Mouse (Mus musculus): ENCODE data around the gene Rasd2. TPM values are rescaled to one million over a fixed set of nuclear protein-coding genes. Genes with fewer than 3 reads are reported as not detected.

Rasd2 gene
- polyA plus RNA-seq, 1 experiment from 2014 or later = 0.20 TPM

DNA sequence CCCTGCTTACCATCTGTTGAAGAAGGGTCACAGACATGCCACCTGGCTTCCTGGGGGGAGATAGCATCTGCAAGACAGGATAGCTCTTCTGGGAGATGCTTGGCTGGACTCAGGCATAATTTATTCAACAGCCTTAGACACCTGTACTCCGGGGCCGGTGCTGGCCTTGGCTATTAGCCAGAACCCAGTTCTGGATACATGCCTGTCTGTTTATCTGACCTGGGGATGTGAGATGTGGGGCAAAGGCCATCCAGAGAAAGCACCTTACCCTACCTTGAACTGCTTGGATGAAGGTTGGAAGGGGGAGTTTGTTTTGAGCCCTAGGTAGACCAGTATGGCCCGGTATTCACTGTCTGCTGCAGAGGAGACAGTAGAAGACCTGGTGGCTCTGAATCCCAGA is 10.8 kb upstream of the Rasd2 start:
- Histone ChIP-seq H3K4me1 (peaks cover 8% of the 10 kb centered on the region), H3K27me3 (replicated peaks) (peaks cover 15% of the 10 kb centered on the region), H3K36me3 (no peaks in the 10 kb centered on the region), H3K9ac (no peak overlapping the region), H3K4me2 (no peak overlapping the region), H3K27ac (replicated peaks) (no peak overlapping the region), H3K4me3 (no peak overlapping the region), H3K9me3 (no peaks in the 10 kb centered on the region)
- WGBS = 79% methylated on average over 3 of the region's 3 CpGs
- no peak for ATAC-seq (ENCODE audit: extremely low read depth, insufficient number of reproducible peaks, low FRiP score, low TSS enrichment)

DNA sequence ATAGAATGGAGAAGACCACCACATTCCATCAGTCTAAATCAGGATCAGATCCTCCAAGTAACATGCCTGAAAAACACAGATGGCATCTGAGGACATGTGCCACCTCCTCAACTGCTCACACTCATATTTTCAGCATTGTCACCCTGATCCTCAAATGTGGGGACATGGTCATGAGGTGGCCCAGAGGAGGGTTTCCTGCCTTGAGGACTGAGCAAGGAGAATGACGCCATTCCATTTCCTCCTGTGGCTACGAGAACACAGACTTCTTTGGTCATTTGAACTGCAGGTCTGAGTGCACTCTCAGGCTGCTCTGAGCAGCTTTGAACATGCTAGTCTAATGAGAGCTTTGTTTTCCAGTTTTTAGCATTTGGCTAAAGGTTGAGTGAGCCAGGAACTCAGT is 10.3 kb upstream of the Rasd2 start:
- no peaks in the 10 kb centered on the region for H3K9me3 ChIP-seq
- peaks cover 16% of the 10 kb centered on the region for H3K27me3 ChIP-seq (replicated peaks)
- no peak overlapping the region for H3K4me2 ChIP-seq
- 83% methylated on average over 2 of the region's 2 CpGs for WGBS
- H3K4me3 ChIP-seq = no peak overlapping the region
- no peak overlapping the region for H3K9ac ChIP-seq
- no peaks in the 10 kb centered on the region for H3K36me3 ChIP-seq
- no peak for ATAC-seq (ENCODE audit: extremely low read depth, insufficient number of reproducible peaks, low FRiP score, low TSS enrichment)
- peaks cover 8% of the 10 kb centered on the region for H3K4me1 ChIP-seq
- H3K27ac ChIP-seq (replicated peaks) = no peak overlapping the region

DNA sequence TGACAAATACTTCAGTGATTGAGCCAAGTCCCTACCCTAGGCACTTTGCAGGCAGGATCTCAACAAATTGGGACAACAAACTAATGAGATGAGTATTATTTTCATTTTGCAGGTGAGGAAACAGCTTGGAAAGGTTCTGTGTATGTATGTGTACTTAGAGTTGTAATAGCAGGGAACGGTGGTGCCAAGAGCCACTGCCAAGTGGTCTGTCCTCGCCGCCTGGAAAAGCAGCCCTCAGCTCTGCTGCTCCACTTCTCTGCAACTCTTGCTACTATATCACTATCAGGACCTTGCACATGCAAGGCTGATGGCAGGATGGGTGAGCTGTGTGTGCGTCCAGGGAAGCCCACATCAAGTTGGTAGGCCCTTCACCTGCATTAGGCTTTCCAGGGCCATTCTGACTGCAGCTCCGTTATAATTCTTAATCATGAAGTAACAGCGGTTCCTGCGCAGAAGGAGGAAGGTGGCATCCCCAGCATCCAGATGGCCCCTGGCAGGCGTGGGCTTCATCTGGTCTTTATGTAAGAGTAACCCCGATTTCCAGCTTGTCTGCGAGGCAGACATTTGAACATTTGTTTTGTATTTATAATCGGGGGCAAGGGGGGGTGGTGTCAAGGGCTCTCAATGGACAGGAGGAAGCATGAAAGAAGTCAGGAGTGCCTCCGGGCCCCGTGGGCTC is 9.4 kb upstream of the Rasd2 start:
- no peaks in the 10 kb centered on the region for H3K36me3 ChIP-seq
- H3K4me1 ChIP-seq = peaks cover 8% of the 10 kb centered on the region

DNA sequence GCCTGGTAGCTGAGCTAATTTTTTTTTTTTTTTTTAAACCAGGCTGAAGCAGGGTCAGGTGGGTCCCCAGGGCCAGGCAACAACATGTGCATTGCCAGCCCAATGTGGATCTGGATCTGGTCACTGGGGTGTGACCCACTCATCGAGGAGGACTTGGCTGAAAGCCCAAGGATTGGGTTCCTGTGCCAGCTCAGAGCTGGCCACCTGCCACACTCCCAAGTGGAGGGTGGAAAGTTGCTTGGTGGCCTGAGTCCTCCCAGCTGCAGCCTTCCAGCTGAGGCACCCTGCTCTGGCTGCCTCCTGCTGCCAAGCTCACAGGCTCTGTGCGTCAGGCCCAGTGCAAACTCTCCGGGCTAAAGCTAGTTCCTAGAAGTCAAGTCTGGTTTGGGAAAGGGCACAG is 2.3 kb upstream of the Rasd2 start:
- H3K9ac ChIP-seq = no peak overlapping the region
- H3K9me3 ChIP-seq = no peaks in the 10 kb centered on the region
- H3K36me3 ChIP-seq = no peaks in the 10 kb centered on the region
- peaks cover 79% of the 10 kb centered on the region for H3K27me3 ChIP-seq (replicated peaks)
- H3K4me1 ChIP-seq = peaks cover 26% of the 10 kb centered on the region
- no peak overlapping the region for H3K27ac ChIP-seq (replicated peaks)
- H3K4me2 ChIP-seq = no peak overlapping the region
- no peak overlapping the region for H3K4me3 ChIP-seq
- 31% methylated on average over 3 of the region's 3 CpGs for WGBS
- ATAC-seq (ENCODE audit: extremely low read depth, insufficient number of reproducible peaks, low FRiP score, low TSS enrichment) = 0 out of 2 replicates have a peak, but pooled peaks have one; percentile 11

More for the DNA sequence above, 9.4 kb upstream of the Rasd2 start:
- WGBS = 75% methylated on average over 13 of the region's 13 CpGs
- no peaks in the 10 kb centered on the region for H3K9me3 ChIP-seq
- peaks cover 20% of the 10 kb centered on the region for H3K27me3 ChIP-seq (replicated peaks)
- ATAC-seq (ENCODE audit: extremely low read depth, insufficient number of reproducible peaks, low FRiP score, low TSS enrichment) = no peak
- H3K27ac ChIP-seq (replicated peaks) = no peak overlapping the region
- no peak overlapping the region for H3K9ac ChIP-seq
- no peak overlapping the region for H3K4me3 ChIP-seq
- no peak overlapping the region for H3K4me2 ChIP-seq

DNA sequence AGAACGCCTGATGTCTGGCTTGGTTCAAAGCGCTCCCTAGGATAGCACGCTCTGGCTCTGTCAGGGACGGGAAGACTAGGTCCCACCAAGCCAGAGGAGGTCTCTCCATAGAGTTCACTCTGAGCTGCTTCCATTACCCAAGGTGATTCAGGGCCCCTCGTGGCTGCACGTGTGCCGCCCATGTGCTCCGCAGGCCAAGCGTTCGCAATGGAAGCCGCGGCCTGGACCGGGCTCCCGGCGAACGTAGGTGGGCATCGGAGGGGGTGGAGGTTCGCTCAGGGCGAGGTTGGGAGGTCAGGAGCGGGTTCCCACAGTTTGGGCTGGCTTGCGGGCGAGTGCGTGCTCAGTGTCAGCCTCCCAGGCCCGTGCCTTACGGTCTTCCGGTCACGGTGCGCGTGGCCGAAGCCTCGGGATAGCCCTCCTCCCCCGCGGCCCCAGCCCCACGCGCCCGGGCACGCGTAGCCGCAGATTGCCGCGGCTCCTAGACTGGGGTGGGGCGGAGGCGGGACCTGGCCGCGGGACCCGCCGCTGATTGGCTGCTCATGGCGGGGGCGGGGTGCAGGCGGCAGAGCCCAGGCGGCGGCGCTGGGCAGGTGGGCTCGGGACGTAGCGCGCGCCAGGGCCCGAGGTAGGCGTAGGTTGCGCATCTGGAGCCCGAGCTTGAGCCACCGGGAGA is 975 bp upstream of the Rasd2 start:
- ATAC-seq (ENCODE audit: extremely low read depth, insufficient number of reproducible peaks, low FRiP score, low TSS enrichment) = peak; percentile 75
- Histone ChIP-seq H3K27ac (replicated peaks) (no peak overlapping the region), H3K4me1 (peaks cover 26% of the 10 kb centered on the region), H3K4me3 (peak overlapping the region; percentile 62), H3K9me3 (no peaks in the 10 kb centered on the region), H3K27me3 (replicated peaks) (peaks cover 92% of the 10 kb centered on the region), H3K4me2 (peak overlapping the region; percentile 97), H3K9ac (peak overlapping the region; percentile 72), H3K36me3 (no peaks in the 10 kb centered on the region)
- WGBS = 1% methylated on average over 63 of the region's 63 CpGs

DNA sequence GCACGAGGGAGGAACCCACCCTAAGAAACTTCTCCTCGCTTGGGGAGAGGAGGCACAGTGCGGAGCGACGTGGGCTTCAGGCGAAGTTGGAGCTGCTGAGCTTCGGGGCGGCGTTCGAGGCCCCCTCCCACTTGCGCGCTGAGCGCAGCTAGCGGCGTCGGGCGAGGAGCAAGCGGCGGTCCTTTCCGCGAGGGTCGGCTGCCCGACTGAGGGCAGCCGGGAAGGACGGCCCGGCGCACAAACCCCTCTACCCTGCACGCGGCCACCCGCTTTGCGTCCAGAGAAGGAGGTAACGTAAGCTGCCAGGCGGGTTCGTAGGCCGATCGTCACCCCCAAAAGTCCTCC is 465 bp upstream of the Rasd2 start:
- Histone ChIP-seq H3K4me1 (peaks cover 26% of the 10 kb centered on the region), H3K4me3 (peak overlapping the region; percentile 62), H3K27ac (replicated peaks) (no peak overlapping the region), H3K27me3 (replicated peaks) (peaks cover 91% of the 10 kb centered on the region), H3K9ac (peak overlapping the region; percentile 72), H3K9me3 (no peaks in the 10 kb centered on the region), H3K4me2 (peak overlapping the region; percentile 97), H3K36me3 (no peaks in the 10 kb centered on the region)
- WGBS = under 1% methylated on average over 36 of the region's 36 CpGs
- ATAC-seq (ENCODE audit: extremely low read depth, insufficient number of reproducible peaks, low FRiP score, low TSS enrichment) = peak; percentile 23; the same call in 1 of the 2 replicates

DNA sequence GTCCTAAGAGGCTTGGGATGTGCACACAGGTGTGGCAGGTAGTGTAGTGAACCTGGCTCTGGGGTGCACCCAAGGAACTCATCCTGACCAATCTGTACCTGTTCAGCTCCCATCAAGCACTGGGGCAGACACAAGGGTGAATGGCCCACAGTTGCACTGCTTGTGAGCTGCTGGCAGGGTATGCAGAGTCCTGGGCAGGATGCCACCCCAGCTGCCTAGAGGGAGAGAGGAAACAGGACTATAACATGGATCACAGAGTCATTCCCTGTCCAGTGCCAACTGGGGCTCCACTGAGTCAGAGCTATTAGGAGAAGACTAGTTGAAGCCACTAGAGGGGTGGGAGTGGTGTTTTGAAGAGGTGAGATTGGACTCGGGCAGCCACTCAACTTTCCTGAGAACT is 1.3 kb downstream of the Rasd2 start:
- peaks cover 26% of the 10 kb centered on the region for H3K4me1 ChIP-seq
- H3K36me3 ChIP-seq = no peaks in the 10 kb centered on the region
- ATAC-seq (ENCODE audit: extremely low read depth, insufficient number of reproducible peaks, low FRiP score, low TSS enrichment) = no peak
- peaks cover 80% of the 10 kb centered on the region for H3K27me3 ChIP-seq (replicated peaks)
- H3K27ac ChIP-seq (replicated peaks) = no peak overlapping the region
- no peaks in the 10 kb centered on the region for H3K9me3 ChIP-seq
- H3K9ac ChIP-seq = no peak overlapping the region
- no peak overlapping the region for H3K4me3 ChIP-seq
- WGBS = 39% methylated on average over 1 of the region's 1 CpGs
- no peak overlapping the region for H3K4me2 ChIP-seq

DNA sequence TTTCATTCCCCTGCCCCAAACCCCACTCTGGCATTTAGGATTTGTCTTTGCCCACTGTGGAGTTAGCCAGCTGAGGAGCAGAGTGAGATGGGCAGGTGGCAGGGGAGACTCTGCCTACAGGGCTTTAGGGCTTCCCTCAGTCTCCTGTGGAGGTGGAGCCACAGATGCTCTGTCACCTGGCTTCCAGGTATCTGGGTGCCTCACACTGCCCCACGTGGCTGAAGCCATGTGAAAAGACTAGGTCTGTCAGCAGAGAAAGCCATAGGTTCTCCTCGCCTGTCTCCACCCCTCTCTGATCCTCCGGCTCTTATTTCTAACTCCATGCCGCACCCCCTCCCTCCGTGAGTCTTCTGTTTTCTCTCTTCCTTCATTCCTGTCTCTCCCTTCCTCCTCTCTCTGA is 2.2 kb downstream of the Rasd2 start:
- H3K36me3 ChIP-seq = no peaks in the 10 kb centered on the region
- H3K4me1 ChIP-seq = peaks cover 26% of the 10 kb centered on the region
- peaks cover 72% of the 10 kb centered on the region for H3K27me3 ChIP-seq (replicated peaks)
- H3K4me3 ChIP-seq = no peak overlapping the region
- no peak overlapping the region for H3K4me2 ChIP-seq
- H3K9me3 ChIP-seq = no peaks in the 10 kb centered on the region
- H3K27ac ChIP-seq (replicated peaks) = no peak overlapping the region
- ATAC-seq (ENCODE audit: extremely low read depth, insufficient number of reproducible peaks, low FRiP score, low TSS enrichment) = no peak
- 13% methylated on average over 5 of the region's 5 CpGs for WGBS
- H3K9ac ChIP-seq = no peak overlapping the region

DNA sequence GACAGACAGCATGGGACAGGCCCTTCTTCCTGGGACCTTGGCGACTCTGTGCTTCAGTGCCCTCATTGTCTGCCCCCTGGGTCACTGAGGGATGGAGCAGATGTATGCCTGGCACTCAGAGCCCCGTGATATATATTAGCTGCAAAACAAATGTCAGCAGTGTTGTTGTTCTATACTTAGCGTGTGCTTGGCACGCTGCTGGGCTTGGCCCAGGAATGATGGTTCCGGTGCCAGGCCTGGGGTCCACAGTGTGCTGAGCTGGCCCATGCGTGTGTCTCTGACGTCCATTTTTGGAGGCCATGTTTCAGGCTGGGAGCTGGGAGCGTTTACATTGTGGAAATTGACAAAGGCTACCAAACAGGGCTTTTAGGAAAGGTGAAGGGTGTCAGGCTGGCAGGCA is 3.1 kb downstream of the Rasd2 start:
- H3K9me3 ChIP-seq = no peaks in the 10 kb centered on the region
- WGBS = 70% methylated on average over 8 of the region's 8 CpGs

DNA sequence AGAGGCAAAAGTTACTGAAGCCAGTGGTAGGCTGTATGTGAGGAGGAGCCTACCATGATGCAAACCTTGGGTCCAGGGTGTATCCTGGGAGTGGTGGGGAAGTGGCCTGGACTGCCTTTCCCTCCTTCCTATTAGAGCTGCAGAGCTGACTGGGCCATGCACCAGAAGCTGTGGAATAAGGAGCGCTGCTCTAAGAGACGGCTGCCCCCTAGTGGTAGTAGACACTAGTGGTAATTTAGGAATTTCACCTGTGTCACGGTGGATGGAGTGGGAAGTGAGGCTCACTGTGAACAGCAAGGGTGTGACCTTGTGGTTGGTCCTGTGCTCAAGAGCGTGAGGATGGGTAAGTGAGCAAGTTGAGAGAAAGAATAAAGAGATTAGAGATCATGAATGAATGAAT is 4.2 kb downstream of the Rasd2 start:
- ATAC-seq (ENCODE audit: extremely low read depth, insufficient number of reproducible peaks, low FRiP score, low TSS enrichment) = no peak

More for the DNA sequence above, 3.1 kb downstream of the Rasd2 start:
- ATAC-seq (ENCODE audit: extremely low read depth, insufficient number of reproducible peaks, low FRiP score, low TSS enrichment) = no peak
- no peak overlapping the region for H3K27ac ChIP-seq (replicated peaks)
- peaks cover 21% of the 10 kb centered on the region for H3K4me1 ChIP-seq
- no peak overlapping the region for H3K4me3 ChIP-seq
- H3K27me3 ChIP-seq (replicated peaks) = peaks cover 64% of the 10 kb centered on the region
- H3K36me3 ChIP-seq = no peaks in the 10 kb centered on the region
- no peak overlapping the region for H3K9ac ChIP-seq
- H3K4me2 ChIP-seq = no peak overlapping the region

DNA sequence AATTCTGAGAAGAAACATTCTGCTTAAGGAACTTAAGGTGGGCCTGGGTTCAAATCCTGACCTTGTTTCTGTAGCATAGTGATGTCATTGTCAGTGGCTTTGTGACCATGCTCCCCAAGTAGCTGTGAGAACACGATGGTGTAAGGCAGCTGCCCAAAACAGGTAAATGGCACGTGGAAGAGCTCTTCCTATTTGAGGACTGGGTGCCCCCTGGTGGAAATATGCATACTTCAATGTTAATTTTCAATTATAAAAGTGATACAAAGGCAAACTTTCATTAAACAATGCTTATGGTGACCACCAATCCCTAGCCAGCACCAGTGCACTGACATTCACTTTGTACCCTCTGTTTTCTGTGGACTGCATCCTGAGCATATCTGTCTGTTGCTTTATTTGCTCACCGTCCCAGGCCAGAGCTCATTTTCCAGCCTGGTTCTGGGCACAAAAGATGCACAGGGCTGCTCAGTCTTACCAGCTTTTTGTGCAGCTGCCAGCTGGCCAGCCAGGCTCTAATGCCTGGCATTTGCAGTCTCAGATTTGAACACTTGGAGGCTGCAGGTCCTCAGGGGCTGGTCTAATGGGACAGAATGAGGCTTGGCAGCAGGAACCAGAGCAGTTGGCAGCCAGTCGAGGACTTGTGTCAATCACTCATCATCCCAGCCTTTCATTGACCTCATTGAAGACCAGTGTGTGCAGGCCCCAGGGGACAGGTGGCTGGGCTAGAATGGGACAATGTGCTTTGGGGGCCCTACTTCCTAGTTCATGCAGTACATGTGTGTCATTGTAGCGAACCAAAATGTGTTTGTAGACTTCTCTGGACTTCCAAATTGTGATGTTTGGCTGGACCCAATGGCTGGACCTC is 6.4 kb downstream of the Rasd2 start:
- Histone ChIP-seq H3K36me3 (no peaks in the 10 kb centered on the region), H3K27me3 (replicated peaks) (peaks cover 33% of the 10 kb centered on the region), H3K4me3 (no peak overlapping the region), H3K9ac (no peak overlapping the region), H3K9me3 (no peaks in the 10 kb centered on the region), H3K4me1 (peaks cover 4% of the 10 kb centered on the region; the same call in 1 of the 2 replicates), H3K4me2 (no peak overlapping the region), H3K27ac (replicated peaks) (no peak overlapping the region)
- 55% methylated on average over 5 of the region's 5 CpGs for WGBS
- ATAC-seq (ENCODE audit: extremely low read depth, insufficient number of reproducible peaks, low FRiP score, low TSS enrichment) = no peak

More for the DNA sequence above, 4.2 kb downstream of the Rasd2 start:
- H3K36me3 ChIP-seq = no peaks in the 10 kb centered on the region
- no peak overlapping the region for H3K27ac ChIP-seq (replicated peaks)
- peaks cover 13% of the 10 kb centered on the region for H3K4me1 ChIP-seq
- peaks cover 54% of the 10 kb centered on the region for H3K27me3 ChIP-seq (replicated peaks)
- no peak overlapping the region for H3K9ac ChIP-seq
- no peaks in the 10 kb centered on the region for H3K9me3 ChIP-seq
- WGBS = 8% methylated on average over 4 of the region's 4 CpGs
- no peak overlapping the region for H3K4me2 ChIP-seq
- no peak overlapping the region for H3K4me3 ChIP-seq
